Mouse (Mus musculus): ENCODE results near the gene Cps1.

Gene Cps1

DNA sequence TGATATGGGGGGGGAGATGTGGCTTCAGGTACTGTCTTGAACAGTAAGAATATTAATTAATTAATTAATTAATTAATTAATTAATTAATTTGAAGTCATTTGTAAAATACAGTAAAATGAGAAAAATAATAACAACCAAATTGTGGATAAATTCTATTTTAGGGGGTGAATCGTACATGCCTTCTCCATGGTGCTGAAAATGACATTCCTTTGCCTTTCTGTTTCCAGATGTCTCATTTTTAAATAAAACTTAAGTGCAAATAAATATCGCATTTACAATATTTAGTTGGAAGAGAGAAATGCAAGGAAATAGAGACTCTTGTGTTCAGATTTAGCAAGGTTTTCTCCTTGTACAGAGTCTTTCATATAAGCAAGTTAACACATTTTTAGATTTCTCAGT, 112.0 kb downstream of the Cps1 start:
- DNase-seq (ENCODE audit: low read depth, low spot score) = no peak

DNA sequence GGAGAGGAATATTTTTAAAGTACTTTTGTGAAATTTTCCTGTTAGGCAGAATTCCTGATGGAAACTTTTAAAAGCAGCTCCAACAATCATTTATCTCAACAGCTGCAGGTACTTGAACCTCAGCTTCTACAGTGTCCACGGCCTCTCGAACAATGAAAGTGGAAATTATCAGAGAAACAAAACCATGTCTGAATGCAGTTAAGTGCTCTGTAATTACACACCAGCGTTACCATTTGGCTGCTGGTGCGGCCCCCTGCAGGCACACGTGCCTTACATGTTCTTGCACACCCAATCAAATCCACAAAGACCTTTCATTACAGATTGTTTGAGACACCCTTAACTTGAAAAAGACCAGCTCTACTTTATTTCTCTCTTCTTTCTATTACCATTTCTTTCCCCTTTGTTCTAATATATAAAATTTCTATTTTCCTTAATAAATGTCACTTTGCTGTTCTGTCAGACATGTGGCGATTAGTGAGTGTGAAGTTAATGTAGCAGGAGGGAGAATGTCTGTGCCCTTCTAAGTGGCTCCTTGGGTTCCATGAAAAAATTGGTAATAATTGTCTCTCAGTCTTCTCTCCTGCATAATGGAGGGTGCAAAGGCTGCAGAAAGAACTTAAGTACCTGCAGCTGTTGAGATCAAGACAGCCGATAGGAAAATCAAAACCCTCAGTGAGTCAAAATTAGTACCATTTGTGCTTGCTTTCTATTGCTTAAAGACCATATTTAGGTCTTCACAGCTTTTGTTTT, 112.8 kb downstream of the Cps1 start:
- no peak for DNase-seq (ENCODE audit: low read depth, low spot score)

DNA sequence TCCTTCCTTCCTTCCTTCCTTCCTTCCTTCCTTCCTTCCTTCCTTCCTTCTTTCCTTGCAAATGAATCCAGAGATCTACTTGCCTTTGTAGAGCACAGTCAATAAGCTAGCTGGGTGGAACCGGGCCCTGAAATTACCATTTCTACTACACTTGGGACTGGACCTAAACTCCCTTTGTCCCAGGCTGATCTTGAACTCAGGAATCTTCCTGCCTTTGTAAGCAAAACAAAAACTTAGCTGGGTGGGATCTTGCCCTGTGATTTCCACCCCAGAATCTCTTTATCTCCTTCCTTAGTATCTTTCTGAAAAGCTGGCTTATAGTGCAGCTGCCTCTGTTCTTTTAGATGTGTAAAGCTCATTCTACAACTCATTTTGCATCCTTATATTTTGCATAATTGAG, 115.6 kb downstream of the Cps1 start:
- DNase-seq (ENCODE audit: low read depth, low spot score) = no peak

DNA sequence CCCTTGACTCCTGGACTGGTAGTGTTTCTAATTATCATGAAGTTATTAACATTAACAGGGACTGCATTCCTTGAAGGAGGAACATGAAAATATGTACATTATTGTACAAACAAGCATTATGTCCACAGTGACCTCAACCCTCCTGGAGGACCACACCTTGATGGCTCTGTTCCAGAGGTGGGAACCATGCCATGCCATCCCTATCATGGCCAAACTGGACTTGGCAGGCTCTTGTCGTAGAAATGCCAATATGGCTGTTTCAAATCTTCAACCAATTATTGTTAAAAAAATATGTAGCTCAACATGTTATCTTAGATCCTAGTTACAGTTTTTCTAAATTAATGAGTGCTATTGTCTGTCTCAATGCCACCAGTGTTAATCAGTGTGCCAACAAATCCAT, 116.1 kb downstream of the Cps1 start:
- no peak for DNase-seq (ENCODE audit: low read depth, low spot score)

DNA sequence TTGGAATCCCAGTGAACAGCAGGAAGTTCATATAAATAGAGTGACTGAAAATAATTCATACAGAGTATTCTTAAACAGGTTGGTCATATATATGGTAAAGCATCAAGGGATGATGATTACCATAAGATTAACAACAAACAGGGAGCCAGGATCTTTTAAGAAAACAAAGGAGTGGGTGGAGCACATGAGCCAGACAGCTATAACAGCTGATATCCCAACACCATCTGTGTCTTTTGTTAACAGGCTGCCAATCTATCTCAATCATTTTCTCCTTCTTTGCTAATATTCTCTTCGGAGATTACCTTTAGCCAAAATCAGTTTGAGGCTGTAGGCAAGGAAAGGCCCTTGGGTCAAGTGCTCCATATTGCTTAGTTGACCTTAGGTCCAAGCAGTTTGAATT, 142.4 kb downstream of the Cps1 start:
- DNase-seq (ENCODE audit: low read depth, low spot score) = no peak

DNA sequence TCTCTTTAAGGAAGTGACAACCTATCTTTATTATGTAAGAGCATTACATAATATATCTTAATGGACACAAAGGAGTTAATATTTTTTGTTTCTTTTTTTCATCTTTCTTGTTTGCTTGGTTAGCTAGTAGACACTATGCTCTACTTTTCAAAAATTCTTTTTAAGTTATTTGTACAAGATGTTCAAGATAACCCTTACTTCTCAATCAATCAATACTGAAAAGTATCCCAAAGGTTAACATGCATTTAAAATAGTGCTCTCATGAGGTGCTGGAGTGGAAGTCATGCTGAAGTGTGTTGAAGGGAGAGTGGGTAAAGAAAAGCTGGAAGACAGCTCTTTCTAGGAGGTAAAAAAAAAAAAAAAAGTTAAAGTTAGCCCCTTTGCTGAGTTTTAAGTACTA, 145.1 kb downstream of the Cps1 start:
- DNase-seq (ENCODE audit: low read depth, low spot score) = no peak

DNA sequence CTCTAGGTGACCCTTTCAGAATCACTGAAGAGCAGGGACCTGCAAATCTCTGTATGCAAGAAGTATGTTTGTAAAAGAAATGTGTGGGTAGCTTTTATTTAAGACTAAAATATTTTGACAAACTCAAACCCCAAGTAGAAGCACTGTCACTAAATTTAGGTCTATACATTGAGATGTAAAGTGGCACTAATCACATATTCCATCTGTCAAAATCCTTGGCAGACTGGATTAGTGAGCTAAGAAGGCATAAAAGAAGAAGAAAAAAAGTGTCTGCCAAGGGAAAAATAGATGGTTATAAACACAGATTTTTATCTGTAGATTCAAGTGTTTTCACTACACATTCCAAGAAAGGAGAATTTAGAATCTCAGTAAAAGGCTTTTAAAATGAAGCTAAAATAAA, 145.6 kb downstream of the Cps1 start:
- DNase-seq (ENCODE audit: low read depth, low spot score) = no peak

DNA sequence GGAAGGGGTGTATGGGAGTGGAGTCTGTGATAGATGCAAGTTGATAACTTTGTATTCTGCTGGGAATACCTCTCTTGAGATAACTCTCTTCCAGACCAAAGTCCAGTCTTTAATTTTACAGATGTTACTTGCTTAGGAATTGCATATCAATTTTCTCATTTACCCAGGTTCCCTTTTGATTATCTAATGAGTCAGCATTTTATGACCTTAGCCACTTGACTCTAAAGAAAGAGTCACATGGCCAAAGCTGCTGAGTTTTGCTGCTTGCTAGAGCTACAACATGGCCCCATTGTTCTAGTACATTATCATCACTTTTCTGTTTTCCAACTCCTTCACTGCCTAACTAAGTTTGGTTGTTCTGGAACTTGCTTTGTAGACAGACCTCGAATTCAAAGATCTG, 153.4 kb downstream of the Cps1 start:
- DNase-seq (ENCODE audit: low read depth, low spot score) = no peak
